Mouse (Mus musculus) Patski (cell line): Measurements from ENCODE around the gene Cfap45. TPM values are rescaled to one million over a fixed set of nuclear protein-coding genes. Genes with fewer than 3 reads are reported as not detected.

Source experiments
- ATAC-seq: fragments of 100-300 bp; one replicate; pipeline ENCODE4 v1.8.0; 2021
- CTCF ChIA-PET: fragments of 350-600 bp; sonication (Branson Sonifier 250); formaldehyde crosslinking; loops from one replicate; lab custom pipeline; 2022; ENCODE audit warnings: inconsistent platforms; lab: Charles Lee
- POLR2A ChIA-PET: fragments of 350-600 bp; sonication (Branson Sonifier 250); formaldehyde crosslinking; loops from one replicate; lab custom pipeline; 2022; ENCODE audit warnings: antibody characterized with exemption, inconsistent platforms; lab: Charles Lee
- DNase-seq: peaks from one replicate; pipeline ENCODE4 v3.0.0-alpha.2; 2011; ENCODE audit warnings: low read depth, low spot score
- H3K27me3 ChIP-seq: fragments of 371-371 bp; one replicate; pipeline ENCODE4 v1.5.1; 2021
- CTCF ChIP-seq: fragments of 100-300 bp; IDR thresholded peaks from one replicate; pipeline ENCODE4 v1.5.1; 2021
- in situ Hi-C: fragments of 300-500 bp; cut with MboI; formaldehyde crosslinking; loops from 3 replicates; pipeline ENCODE4 v1.11.1; 2018; ENCODE audit warnings: low pct_unique_long_range_greater_than_20kb, mixed read lengths
- polyA plus RNA-seq: library from polyadenylated mRNA; unstranded; gene quantifications from one replicate; pipeline ENCODE4 v1.2.3, GENCODE M21; 2021

The Cfap45 gene
- polyA plus RNA-seq, 1 experiment from 2014 or later = 0.08 TPM

DNA sequence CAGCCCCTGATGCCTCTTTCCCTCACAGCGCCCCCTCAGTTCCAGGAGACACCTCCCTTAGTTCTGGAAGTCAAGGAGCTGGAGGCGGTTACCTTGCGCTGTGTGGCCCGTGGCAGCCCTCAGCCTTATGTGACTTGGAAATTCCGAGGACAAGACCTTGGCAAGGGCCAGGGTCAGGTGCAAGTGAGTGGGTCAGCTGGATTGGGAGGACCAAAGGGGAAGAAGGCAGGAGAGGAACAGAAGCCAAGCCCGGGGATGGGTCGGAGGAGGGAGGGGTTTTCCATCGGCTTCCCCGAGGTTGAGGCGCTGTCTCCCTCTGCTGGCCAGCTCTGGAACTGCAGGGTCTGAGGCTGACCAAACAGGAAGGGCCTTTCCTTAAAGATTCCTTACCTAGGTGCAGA, 30.3 kb upstream of the Cfap45 start:
- ATAC-seq (peak; percentile 46), DNase-seq (no peak)
- in situ Hi-C loops = loop anchor here (25.0 kb wide), 1 partner anchor 453 kb away; the partner anchor contains the start of gene Vangl2
- POLR2A ChIA-PET = interaction anchor here (0.6 to 0.8 kb wide), 3 partner anchors 9 to 82 kb away, joined by 3 to 5 read pairs (median 3); no protein-coding TSS in a partner anchor
- no peaks in the 10 kb centered on the region for H3K27me3 ChIP-seq
- TF ChIP-seq CTCF = no peak
- CTCF ChIA-PET = interaction anchor here (0.7 to 3.6 kb wide), 18 partner anchors 9 to 908 kb away, joined by 3 to 21 read pairs (median 4); partner anchors contain the start of genes Igsf9 and Tagln2

GRCm38 (mm10) chr1:172492047-172492446, 28.6 kb upstream of the Cfap45 start:
- DNase-seq (no peak), ATAC-seq (peak; percentile 75)
- CTCF ChIA-PET = interaction anchor here (0.7 to 3.6 kb wide), 5 partner anchors 10 to 463 kb away, joined by 3 to 21 read pairs (median 3); no protein-coding TSS in a partner anchor
- POLR2A ChIA-PET = interaction anchor here (1.0 kb wide), 3 partner anchors 11 to 22 kb away, joined by 3 to 4 read pairs (median 4); no protein-coding TSS in a partner anchor
- in situ Hi-C loops = loop anchor here (25.0 kb wide), 1 partner anchor 455 kb away; the partner anchor contains the start of gene Vangl2
- no peaks in the 10 kb centered on the region for H3K27me3 ChIP-seq
- no peak for TF ChIP-seq CTCF

DNA sequence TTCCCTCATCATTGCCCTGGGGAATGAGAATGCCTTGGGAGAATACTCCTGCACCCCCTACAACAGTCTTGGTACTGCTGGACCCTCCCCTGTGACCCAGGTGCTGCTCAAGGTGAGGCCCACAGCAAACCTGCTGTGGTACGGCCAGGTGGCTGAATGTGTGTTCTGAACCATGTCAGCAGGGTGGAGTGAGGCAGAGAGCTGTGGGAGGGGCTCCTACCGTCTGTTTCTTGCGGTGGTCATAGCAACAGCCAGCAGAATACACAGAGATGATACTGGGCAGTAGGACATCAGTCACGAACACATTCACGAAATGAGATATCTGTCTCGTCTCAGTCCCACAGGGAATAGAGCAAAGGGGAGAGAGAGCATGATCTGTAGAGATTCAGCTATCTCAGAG, 27.1 kb upstream of the Cfap45 start:
- H3K27me3 ChIP-seq = no peaks in the 10 kb centered on the region
- TF ChIP-seq CTCF = no peak
- ATAC-seq (no peak), DNase-seq (no peak)
- ChIA-PET CTCF (interaction anchor here (1.3 kb wide), 1 partner anchor 9 kb away, joined by 4 read pairs; no protein-coding TSS in a partner anchor), POLR2A (no interaction called here)
- in situ Hi-C loops = loop anchor here (25.0 kb wide), 1 partner anchor 456 kb away; the partner anchor contains the start of gene Vangl2

GRCm38 (mm10) chr1:172496030-172496429, 24.6 kb upstream of the Cfap45 start:
- in situ Hi-C loops = loop anchor here (25.0 kb wide), 1 partner anchor 459 kb away; the partner anchor contains the start of gene Vangl2
- ChIA-PET CTCF (no interaction called here), POLR2A (no interaction called here)
- no peak for TF ChIP-seq CTCF
- no peaks in the 10 kb centered on the region for H3K27me3 ChIP-seq
- no peak for DNase-seq
- no peak for ATAC-seq

- ATAC-seq = no peak
- ChIA-PET CTCF (interaction anchor here (1.7 kb wide), 1 partner anchor 23 kb away, joined by 4 read pairs; the partner anchor contains the start of gene Cfap45), POLR2A (no interaction called here)
- in situ Hi-C loops = loop anchor here (25.0 kb wide), 1 partner anchor 460 kb away; the partner anchor contains the start of gene Vangl2
- H3K27me3 ChIP-seq = no peaks in the 10 kb centered on the region
- DNase-seq = no peak
- no peak for TF ChIP-seq CTCF
These were observed 23.2 kb upstream of the Cfap45 start for GRCm38 (mm10) chr1:172497428-172497827.

DNA sequence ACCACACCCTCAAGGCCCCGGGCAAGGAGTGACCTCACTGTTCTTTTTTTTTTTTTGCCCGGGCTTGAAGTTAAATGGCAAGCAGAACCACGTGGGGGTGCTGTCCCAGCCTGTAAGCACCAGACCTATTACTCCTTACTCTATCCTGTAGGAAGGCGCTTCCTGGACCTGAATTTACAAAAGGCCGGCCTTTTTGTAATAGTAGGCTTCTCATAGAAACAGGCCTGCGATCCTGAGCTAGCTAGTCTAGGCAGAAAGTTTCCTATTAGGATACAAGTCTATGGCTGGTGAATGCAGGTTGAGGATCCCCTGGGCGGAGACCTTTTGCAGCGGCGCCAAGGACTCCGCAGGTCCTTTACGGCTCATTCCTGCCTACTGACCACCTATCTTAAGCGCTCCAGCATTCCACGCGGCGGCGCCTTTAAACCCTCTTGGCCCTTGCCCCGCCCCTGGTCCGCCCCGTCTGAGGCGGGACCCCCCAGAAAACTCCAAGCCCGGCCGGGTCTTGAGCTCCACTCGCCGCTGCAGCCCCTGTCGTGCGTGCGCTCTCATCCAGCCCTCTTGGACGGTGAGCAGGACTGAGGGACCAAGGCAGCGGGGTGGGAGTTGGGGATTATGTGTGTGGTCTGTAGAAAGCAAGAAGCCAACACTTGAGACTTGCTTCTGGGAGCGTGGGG, 20.7 kb upstream of the Cfap45 start, which contains the start of gene Tagln2:
Tagln2 (plus strand) TSS at position 283 of the 677 bp plus-strand sequence.
- TF ChIP-seq CTCF = no peak
- POLR2A ChIA-PET = interaction anchor here (0.7 kb wide), 2 partner anchors 9 to 14 kb away, joined by 5 to 6 read pairs; no protein-coding TSS in a partner anchor
- ATAC-seq (peak; percentile 48), DNase-seq (no peak)
- CTCF ChIA-PET = interaction anchor here (1.2 kb wide), 1 partner anchor 9 kb away, joined by 3 read pairs; no protein-coding TSS in a partner anchor
- in situ Hi-C loops = loop anchor here (10.0 to 25.0 kb wide), 3 partner anchors 185 to 463 kb away; partner anchors contain the start of genes Dcaf8, Pex19 and Vangl2
- no peaks in the 10 kb centered on the region for H3K27me3 ChIP-seq

- ChIA-PET CTCF (interaction anchor here (1.2 to 2.0 kb wide), 2 partner anchors 10 kb away, joined by 3 to 8 read pairs; no protein-coding TSS in a partner anchor), POLR2A (interaction anchor here (0.7 kb wide), 1 partner anchor 10 kb away, joined by 6 read pairs; no protein-coding TSS in a partner anchor)
- DNase-seq = peak; percentile 77
- no peak for TF ChIP-seq CTCF
- H3K27me3 ChIP-seq = no peaks in the 10 kb centered on the region
- in situ Hi-C loops = loop anchor here (10.0 to 25.0 kb wide), 2 partner anchors 186 to 363 kb away; partner anchors contain the start of genes Dcaf8 and Pex19
- ATAC-seq = peak; percentile 42
These were observed 19.9 kb upstream of the Cfap45 start for GRCm38 (mm10) chr1:172500451-172501370.

DNA sequence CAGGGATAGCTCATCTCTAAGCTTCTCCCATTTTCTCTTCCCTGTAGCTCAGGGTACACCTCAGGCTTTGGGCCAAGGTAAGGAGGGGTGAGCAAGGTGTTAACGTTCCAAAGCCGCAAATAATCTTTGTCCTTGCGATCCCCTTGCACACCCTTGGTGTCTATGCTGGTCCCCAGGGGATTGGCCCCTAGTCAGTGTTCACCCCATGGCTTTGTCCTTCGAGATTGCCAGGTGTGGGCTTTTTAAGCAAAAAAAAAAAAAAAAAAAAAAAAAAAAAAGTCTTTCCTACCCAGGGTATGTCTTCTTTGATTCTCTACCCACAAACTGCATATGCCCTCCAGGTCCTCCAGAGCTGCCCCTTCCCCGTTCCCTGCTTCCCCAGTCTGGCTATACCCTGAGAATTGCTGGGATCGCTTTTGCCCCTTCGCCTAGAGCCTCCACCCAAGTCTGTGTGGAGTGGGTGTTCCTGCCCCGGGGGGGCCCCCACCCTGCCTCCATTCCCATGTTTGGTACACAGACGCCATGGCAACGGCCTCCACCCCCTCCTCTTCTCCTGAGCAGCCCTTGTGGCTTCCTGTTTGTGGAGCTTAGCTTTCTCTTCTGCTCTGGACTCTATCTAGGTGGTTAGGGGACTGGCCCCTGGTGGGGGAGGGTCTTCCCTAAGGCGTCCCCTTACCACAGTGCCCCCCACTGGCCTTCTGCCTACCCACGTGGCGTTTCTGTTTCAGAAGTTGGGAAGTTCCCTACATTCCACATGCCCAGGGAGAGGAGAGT, 19.0 kb upstream of the Cfap45 start:
- no peak for TF ChIP-seq CTCF
- ChIA-PET CTCF (interaction anchor here (1.0 to 2.0 kb wide), 5 partner anchors 9 to 93 kb away, joined by 3 to 8 read pairs (median 4); partner anchors contain the start of gene Cfap45), POLR2A (no interaction called here)
- in situ Hi-C loops = loop anchor here (10.0 to 25.0 kb wide), 2 partner anchors 187 to 364 kb away; partner anchors contain the start of genes Dcaf8 and Pex19
- ATAC-seq (peak; percentile 47), DNase-seq (peak; percentile 75)
- no peaks in the 10 kb centered on the region for H3K27me3 ChIP-seq
